ENCODE assay signal across 19 mouse cellular contexts in genomic region chr7:34672916-34673315, GRCm38 (mm10). TPM values are rescaled to one million over a fixed set of nuclear protein-coding genes. Genes with fewer than 3 reads are reported as not detected.
"Had no signal": no experiment of that assay in that cellular context is flagged by ENCODE, and none has a peak within 500 bp of the region (broad histone marks: within the 10 kb centered on the region; RNA-seq: fewer than 3 reads in every experiment).

No protein-coding gene starts in this region.

- H3K9ac ChIP-seq: liver, embryonic 14.5 days; lung, embryonic 14.5 days; midbrain, embryonic 13.5 days; midbrain, embryonic 15.5 days; neural tube, embryonic 12.5 days; neural tube, embryonic 15.5 days had no signal

- H3K4me2 ChIP-seq: lung, embryonic 14.5 days; midbrain, embryonic 13.5 days; midbrain, embryonic 15.5 days; neural tube, embryonic 12.5 days; neural tube, embryonic 15.5 days had no signal

- H3K27ac ChIP-seq: liver, embryonic 14.5 days; midbrain, embryonic 10.5 days; midbrain, embryonic 13.5 days; midbrain, embryonic 15.5 days; neural tube, embryonic 12.5 days; neural tube, embryonic 15.5 days had no signal

- H3K4me3 ChIP-seq: midbrain, embryonic 10.5 days; midbrain, embryonic 13.5 days; midbrain, embryonic 15.5 days; myocyte; neural tube, embryonic 12.5 days; neural tube, embryonic 15.5 days had no signal

- H3K9me3 ChIP-seq: midbrain, embryonic 10.5 days; midbrain, embryonic 13.5 days; midbrain, embryonic 15.5 days; neural tube, embryonic 12.5 days; neural tube, embryonic 15.5 days had no signal

- H3K36me3 ChIP-seq: midbrain, embryonic 10.5 days; midbrain, embryonic 13.5 days; midbrain, embryonic 15.5 days; neural tube, embryonic 12.5 days; neural tube, embryonic 15.5 days had no signal

- DNase-seq: lung, adult 18-20 months; lung, embryonic 14.5 days; lung, postnatal 10 days; lung, postnatal 4 days; retina, postnatal 1 day; right cerebral cortex, adult 18-20 months; right cerebral cortex, postnatal 14 days; spleen, adult 18-20 months; thymus, adult 18-20 months; thymus, postnatal 14 days; thymus, postnatal 36 days had no signal

RNA-seq across cellular contexts. Expression of gene Kctd15, which starts 16.4 kb away (rescaled TPM):
- total RNA-seq: megakaryocyte-erythroid progenitor cell, adult 5-6 weeks had no signal
